Mouse (Mus musculus) E14TG2a.4 (cell line): ENCODE measurements around the gene Gm14326.
"Not testable (repeated sequence)": the region's sequence is repeated elsewhere in the genome, so short reads cannot be mapped to it uniquely, and the experiment has no call there.

Experiments
- H3K27me3 ChIP-seq: 2 replicates; pipeline ENCODE4 v1.6.1; 2014; ENCODE audit warnings: low read length, control low read depth; ENCODE audit not compliant: insufficient read depth
- H3K36me3 ChIP-seq: 2 replicates; pipeline ENCODE4 v1.6.1; 2014; ENCODE audit warnings: low read length, control low read depth; ENCODE audit not compliant: insufficient read depth
- H3K4me1 ChIP-seq: replicated peaks from 2 replicates; pipeline ENCODE4 v1.6.1; 2014; ENCODE audit warnings: low read depth, low read length, control low read depth
- H3K4me3 ChIP-seq: replicated peaks from 2 replicates; pipeline ENCODE4 v1.5.1; 2014; ENCODE audit warnings: mild to moderate bottlenecking, low read length
- H3K9me3 ChIP-seq: 2 replicates; pipeline ENCODE4 v1.6.1; 2014; ENCODE audit warnings: low read length, control low read depth

Gene Gm14326

GRCm38 (mm10) chr2:177957145-177957544 lies at the start of gene Gm14326:
Gene Gm14326, minus strand, starts transcription at chr2:177957297.
- H3K9me3 ChIP-seq, H3K36me3 ChIP-seq, H3K27me3 ChIP-seq, H3K4me1 ChIP-seq: not testable (repeated sequence)
- H3K4me3 ChIP-seq: peak within 1 kb of the TSS; percentile 78

- not testable (repeated sequence) for H3K4me3 ChIP-seq, H3K27me3 ChIP-seq, H3K4me1 ChIP-seq, H3K36me3 ChIP-seq
- H3K9me3 ChIP-seq: peaks cover 11% of the 10 kb centered on the region
These were observed 17.7 kb upstream of the Gm14326 start for GRCm38 (mm10) chr2:177974814-177975213.

GRCm38 (mm10) chr2:177956734-177957133 lies 363 bp downstream of the Gm14326 start:
- H3K36me3 ChIP-seq, H3K4me1 ChIP-seq: not testable (repeated sequence)

GRCm38 (mm10) chr2:177925563-177926103 lies 31.5 kb downstream of the Gm14326 start, which contains the start of gene Zfp972:
Gene Zfp972, minus strand, starts transcription at chr2:177925613.
- H3K4me3 ChIP-seq: peak within 1 kb of the TSS; percentile 74
- not testable (repeated sequence) for H3K27me3 ChIP-seq, H3K9me3 ChIP-seq, H3K4me1 ChIP-seq, H3K36me3 ChIP-seq

More at GRCm38 (mm10) chr2:177956734-177957133, 363 bp downstream of the Gm14326 start:
- H3K4me3 ChIP-seq: peak overlapping the region; percentile 78
- H3K27me3 ChIP-seq, H3K9me3 ChIP-seq: not testable (repeated sequence)

GRCm38 (mm10) chr2:177903276-177903675 lies 53.8 kb downstream of the Gm14326 start:
- H3K4me3 ChIP-seq, H3K36me3 ChIP-seq, H3K9me3 ChIP-seq, H3K27me3 ChIP-seq, H3K4me1 ChIP-seq: not testable (repeated sequence)

- not testable (repeated sequence) for H3K4me3 ChIP-seq, H3K9me3 ChIP-seq, H3K4me1 ChIP-seq, H3K27me3 ChIP-seq, H3K36me3 ChIP-seq
These were observed 58.9 kb downstream of the Gm14326 start for GRCm38 (mm10) chr2:177898171-177898570.

GRCm38 (mm10) chr2:177897046-177897578 lies 60.0 kb downstream of the Gm14326 start, which contains the start of gene Gm14327:
Gene Gm14327, plus strand, starts transcription at chr2:177897096.
- H3K9me3 ChIP-seq, H3K4me1 ChIP-seq, H3K27me3 ChIP-seq, H3K36me3 ChIP-seq: not testable (repeated sequence)
- peak within 1 kb of the TSS; percentile 75 for H3K4me3 ChIP-seq

GRCm38 (mm10) chr2:177887743-177888142 lies 69.4 kb downstream of the Gm14326 start:
- H3K4me3 ChIP-seq, H3K9me3 ChIP-seq, H3K27me3 ChIP-seq, H3K36me3 ChIP-seq, H3K4me1 ChIP-seq: not testable (repeated sequence)
